Mouse (Mus musculus): ENCODE data around the gene Ptprs. TPM values are rescaled to one million over a fixed set of nuclear protein-coding genes. Genes with fewer than 3 reads are reported as not detected.
"Not testable (repeated sequence)": the region's sequence is repeated elsewhere in the genome, so short reads cannot be mapped to it uniquely, and the experiment has no call there.

Gene Ptprs
- polyA plus RNA-seq, 1 experiment from 2014 or later, result 314 TPM

DNA sequence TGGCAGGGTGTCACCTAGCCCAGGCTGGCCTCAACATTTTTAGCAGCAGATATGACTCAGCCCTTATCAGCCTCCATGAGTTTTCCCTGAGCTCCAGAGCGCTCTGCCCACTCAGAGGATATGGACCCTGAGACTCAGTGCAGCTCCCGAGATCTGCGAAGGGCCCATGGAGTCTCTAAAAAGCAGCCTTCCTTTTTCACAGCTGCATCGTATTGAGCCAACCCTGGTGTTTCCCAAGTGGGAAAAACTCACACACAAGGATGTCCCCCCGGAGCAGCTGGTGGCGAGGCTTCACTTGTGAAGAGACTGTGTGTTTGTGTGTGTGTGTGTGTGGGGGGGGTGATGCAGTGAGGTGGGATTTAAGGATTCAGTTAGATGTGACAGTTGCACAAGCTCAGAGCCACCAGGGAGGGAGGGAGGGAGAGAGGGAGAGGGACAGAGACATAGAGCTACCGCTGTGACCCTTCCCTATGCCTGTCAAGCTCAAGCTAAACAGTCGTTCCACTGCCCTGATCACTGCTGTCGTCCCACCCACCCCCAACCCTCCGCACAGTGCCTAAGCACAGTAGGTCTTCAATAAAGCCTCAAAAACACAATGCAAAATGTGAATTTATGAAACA, 32.8 kb upstream of the Ptprs start:
- ATAC-seq (ENCODE audit: low FRiP score, low read depth), result peak; percentile 2; the same call in 1 of the 2 replicates
- no peak overlapping the region for H3K4me3 ChIP-seq
- H3K4me1 ChIP-seq, result peaks cover 40% of the 10 kb centered on the region
- peak overlapping the region; percentile 40 for H3K4me2 ChIP-seq (replicated peaks)
- H3K9ac ChIP-seq, result no peak overlapping the region
- peaks cover 7% of the 10 kb centered on the region; the same call in 1 of the 2 replicates for H3K9me3 ChIP-seq
- WGBS, result 39% methylated on average over 10 of the region's 10 CpGs
- peaks cover 41% of the 10 kb centered on the region for H3K27me3 ChIP-seq (replicated peaks)
- no peaks in the 10 kb centered on the region for H3K36me3 ChIP-seq
- H3K27ac ChIP-seq, result no peak overlapping the region

DNA sequence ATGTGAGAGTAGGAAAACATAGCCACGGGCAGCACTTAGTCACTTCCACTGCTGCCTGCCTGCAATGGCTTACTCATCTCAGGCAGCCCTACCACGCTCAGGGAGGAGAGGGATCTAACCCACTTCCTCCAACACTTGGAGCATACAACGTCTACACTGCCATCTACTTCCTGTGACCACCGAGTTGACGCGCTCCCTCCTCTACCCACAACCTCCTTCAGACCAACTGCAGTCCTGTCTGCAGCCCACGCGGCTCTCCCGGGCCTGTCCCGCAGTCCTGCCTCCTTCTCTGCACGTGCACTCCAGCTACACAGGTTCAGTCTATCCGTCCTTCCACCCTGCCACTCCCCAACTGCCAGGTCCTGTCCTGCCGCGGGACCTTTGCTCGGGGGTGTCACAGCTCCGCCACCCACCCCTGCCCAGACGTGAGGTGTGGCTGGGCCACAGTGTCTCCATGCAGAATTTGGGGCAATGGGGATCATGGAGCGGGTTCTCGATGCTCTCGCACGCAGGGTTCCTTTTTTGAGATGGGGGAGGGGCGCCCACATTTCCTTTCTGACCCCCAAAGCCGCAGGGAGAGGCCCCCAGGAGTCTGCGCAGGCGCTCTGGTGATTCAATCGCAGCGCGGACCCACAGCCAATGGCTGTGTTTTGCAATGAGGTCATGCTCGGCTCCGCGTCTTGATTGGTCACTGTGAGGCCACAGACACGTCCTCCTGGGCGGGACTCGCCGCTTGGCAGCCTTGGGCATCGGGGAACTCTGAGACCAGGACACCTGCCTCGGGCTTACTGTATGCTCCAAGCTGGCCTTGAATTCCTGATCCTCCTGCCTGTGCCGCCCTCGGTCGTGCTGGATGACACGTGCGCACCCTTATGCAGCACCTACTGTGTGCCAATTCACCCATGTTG, 31.1 kb upstream of the Ptprs start:
- peaks cover 42% of the 10 kb centered on the region for H3K4me1 ChIP-seq
- peak; percentile 89 for ATAC-seq (ENCODE audit: low FRiP score, low read depth)
- H3K27me3 ChIP-seq (replicated peaks), result peaks cover 27% of the 10 kb centered on the region
- peak overlapping the region; percentile 96 for H3K4me2 ChIP-seq (replicated peaks)
- peak overlapping the region; percentile 53 for H3K4me3 ChIP-seq
- peak overlapping the region; percentile 78 for H3K9ac ChIP-seq
- under 1% methylated on average over 42 of the region's 42 CpGs for WGBS
- peaks cover 9% of the 10 kb centered on the region; the same call in 1 of the 2 replicates for H3K9me3 ChIP-seq
- no peaks in the 10 kb centered on the region for H3K36me3 ChIP-seq
- H3K27ac ChIP-seq, result peak overlapping the region; percentile 82

DNA sequence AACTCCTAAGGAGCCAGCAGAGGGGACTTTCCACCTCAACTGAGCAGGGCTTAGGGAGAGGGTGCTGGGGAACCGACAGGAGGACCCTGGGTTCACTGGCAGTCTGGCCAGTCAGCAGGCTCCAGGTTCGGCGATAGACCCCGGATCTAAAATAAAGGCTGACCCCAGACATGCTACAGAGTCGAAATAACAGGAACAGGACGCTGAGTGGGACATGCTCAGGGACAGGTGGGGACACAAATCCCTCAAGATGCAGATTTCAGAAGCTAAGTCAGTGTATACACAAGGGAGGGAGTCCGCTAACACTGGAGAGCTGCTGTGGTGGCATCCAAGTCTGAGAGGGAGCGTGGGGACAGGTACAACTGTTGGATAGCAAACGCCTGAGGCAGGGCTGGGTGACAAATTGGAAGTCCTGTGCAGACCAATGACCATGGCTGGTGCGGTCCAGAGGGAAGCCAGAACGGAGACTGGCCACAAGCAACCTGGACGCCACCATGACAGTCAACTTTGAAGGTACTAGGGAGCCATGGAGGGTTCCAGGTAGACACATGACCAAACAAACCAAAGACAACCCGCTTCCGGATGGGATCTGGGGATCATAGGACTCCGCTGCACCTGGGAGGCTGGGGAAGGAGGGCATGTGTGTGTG, 30.3 kb upstream of the Ptprs start:
- peaks cover 19% of the 10 kb centered on the region for H3K27me3 ChIP-seq (replicated peaks)
- 55% methylated on average over 15 of the region's 15 CpGs for WGBS
- no peak overlapping the region for H3K27ac ChIP-seq
- peaks cover 9% of the 10 kb centered on the region; the same call in 1 of the 2 replicates for H3K9me3 ChIP-seq
- ATAC-seq (ENCODE audit: low FRiP score, low read depth), result no peak
- peak overlapping the region; percentile 96 for H3K4me2 ChIP-seq (replicated peaks)
- peak overlapping the region; percentile 78; the same call in 1 of the 2 replicates for H3K9ac ChIP-seq
- peaks cover 43% of the 10 kb centered on the region for H3K4me1 ChIP-seq
- H3K36me3 ChIP-seq, result no peaks in the 10 kb centered on the region
- H3K4me3 ChIP-seq, result peak overlapping the region; percentile 53

DNA sequence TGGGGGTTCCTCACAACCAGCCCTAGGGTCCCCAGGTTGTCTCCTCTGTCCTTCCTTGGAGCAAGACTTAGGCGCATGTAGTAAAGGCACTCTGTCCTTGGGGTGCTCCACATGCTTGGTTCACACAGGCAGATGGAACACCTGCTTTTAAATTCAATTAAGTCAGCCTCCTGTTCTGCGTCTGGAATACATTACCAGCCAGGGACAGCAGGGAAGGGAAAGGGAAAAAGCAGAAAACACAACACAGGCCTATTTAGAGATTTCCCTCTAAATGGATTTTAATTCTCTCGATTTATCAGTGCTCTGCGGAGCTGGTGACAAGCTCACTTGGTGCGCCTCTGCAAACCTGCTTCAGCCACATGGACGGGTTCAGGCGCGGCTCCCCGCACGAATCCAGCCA, 29.1 kb upstream of the Ptprs start:
- H3K36me3 ChIP-seq, result no peaks in the 10 kb centered on the region
- peaks cover 34% of the 10 kb centered on the region for H3K4me1 ChIP-seq
- H3K4me2 ChIP-seq (replicated peaks), result no peak overlapping the region
- peaks cover 9% of the 10 kb centered on the region; the same call in 1 of the 2 replicates for H3K9me3 ChIP-seq
- ATAC-seq (ENCODE audit: low FRiP score, low read depth), result no peak
- 79% methylated on average over 10 of the region's 10 CpGs for WGBS
- peaks cover 7% of the 10 kb centered on the region for H3K27me3 ChIP-seq (replicated peaks)
- H3K4me3 ChIP-seq, result no peak overlapping the region
- H3K27ac ChIP-seq, result no peak overlapping the region
- H3K9ac ChIP-seq, result no peak overlapping the region

DNA sequence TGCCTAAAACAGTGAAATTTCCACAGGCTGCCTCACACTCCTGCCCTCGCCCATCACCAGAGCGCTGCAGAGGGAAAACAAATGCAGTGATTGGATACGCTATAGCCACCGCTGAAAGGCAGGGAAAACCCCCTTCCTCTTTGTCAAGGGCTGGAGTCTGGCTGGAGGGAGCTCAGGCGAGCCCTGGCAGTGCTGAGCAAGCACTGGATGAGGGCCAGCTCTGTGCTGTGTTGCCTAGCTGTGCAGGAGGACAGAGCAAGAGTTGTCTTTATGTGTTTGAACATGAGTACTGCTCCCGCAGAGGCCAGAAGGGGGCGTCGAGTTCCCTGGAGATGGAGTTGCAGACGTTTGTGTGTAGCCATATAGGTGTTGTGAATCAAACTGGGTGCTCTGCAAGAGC, 26.2 kb upstream of the Ptprs start:
- Histone ChIP-seq H3K4me3 (no peak overlapping the region; the same call in 1 of the 2 replicates), H3K9me3 (peaks cover 9% of the 10 kb centered on the region; the same call in 1 of the 2 replicates), H3K36me3 (no peaks in the 10 kb centered on the region), H3K27ac (no peak overlapping the region), H3K9ac (no peak overlapping the region), H3K4me2 (replicated peaks) (no peak overlapping the region), H3K4me1 (peaks cover 18% of the 10 kb centered on the region), H3K27me3 (replicated peaks) (no peaks in the 10 kb centered on the region)
- 22% methylated on average over 9 of the region's 9 CpGs for WGBS
- peak; percentile 61 for ATAC-seq (ENCODE audit: low FRiP score, low read depth)

DNA sequence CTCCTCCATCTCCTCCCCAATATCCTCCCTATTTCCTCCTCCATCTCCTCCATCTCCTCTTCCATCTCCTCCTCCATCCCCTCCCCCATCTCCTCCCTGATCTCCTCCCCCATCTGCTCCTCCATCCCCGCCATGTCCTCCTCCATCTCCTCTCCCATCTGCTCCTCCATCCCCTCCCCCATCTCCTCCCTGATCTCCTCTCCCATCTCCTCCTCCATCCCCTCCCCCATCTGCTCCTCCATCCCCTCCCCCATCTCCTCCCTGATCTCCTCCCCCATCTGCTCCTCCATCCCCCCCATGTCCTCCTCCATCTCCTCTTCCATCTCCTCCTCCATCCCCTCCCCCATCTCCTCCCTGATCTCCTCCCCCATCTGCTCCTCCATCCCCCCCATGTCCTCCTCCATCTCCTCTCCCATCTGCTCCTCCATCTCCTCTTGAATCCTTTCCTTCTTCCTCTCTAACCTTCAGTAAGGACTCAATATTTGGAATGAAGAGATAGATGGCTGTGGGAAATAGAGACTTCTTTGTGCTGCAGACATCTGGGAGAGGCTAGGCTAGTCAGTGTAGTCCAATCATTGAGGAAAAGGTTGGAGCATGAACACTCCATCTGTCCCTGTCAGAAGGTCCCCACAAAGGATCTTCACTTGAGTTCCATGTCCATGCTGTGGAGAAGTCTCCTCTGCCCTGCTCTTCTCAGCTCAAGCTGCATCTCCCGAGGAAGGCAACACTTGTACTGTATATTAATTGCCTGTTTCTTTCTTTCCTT, 25.5 kb upstream of the Ptprs start:
- H3K9ac ChIP-seq; ATAC-seq (ENCODE audit: low FRiP score, low read depth); H3K4me3 ChIP-seq; H3K27ac ChIP-seq; H3K4me2 ChIP-seq (replicated peaks); H3K9me3 ChIP-seq; H3K27me3 ChIP-seq (replicated peaks); H3K36me3 ChIP-seq: not testable (repeated sequence)
- 36% methylated on average over 2 of the region's 2 CpGs for WGBS
- H3K4me1 ChIP-seq, result peaks cover 12% of the 10 kb centered on the region

DNA sequence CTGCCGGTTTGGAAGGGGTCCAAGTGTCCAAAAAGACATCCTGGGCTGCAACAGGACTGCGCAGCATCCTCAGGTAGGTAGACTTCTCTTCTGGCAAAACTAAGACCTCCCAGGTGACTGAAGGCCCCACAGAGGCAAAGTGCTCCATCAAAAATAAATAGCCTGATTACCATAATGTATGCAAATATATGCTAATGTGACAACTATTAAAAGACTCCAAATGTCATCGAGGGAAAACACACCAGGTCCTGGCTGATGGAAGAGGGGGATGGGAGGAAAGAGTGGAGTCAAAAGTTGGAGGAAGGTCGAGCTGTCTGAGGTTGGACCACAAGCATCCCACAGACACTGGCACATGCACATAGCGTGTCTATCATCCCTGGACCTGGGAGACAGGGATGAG, 22.9 kb upstream of the Ptprs start:
- no peak overlapping the region for H3K9ac ChIP-seq
- peaks cover 24% of the 10 kb centered on the region for H3K9me3 ChIP-seq
- H3K36me3 ChIP-seq, result no peaks in the 10 kb centered on the region
- 65% methylated on average over 5 of the region's 5 CpGs for WGBS
- H3K27ac ChIP-seq, result no peak overlapping the region
- H3K27me3 ChIP-seq (replicated peaks), result no peaks in the 10 kb centered on the region
- ATAC-seq (ENCODE audit: low FRiP score, low read depth), result 0 out of 2 replicates have a peak, but pooled peaks have one; percentile 22
- peaks cover 9% of the 10 kb centered on the region; the same call in 1 of the 2 replicates for H3K4me1 ChIP-seq
- H3K4me2 ChIP-seq (replicated peaks), result no peak overlapping the region
- H3K4me3 ChIP-seq, result no peak overlapping the region

DNA sequence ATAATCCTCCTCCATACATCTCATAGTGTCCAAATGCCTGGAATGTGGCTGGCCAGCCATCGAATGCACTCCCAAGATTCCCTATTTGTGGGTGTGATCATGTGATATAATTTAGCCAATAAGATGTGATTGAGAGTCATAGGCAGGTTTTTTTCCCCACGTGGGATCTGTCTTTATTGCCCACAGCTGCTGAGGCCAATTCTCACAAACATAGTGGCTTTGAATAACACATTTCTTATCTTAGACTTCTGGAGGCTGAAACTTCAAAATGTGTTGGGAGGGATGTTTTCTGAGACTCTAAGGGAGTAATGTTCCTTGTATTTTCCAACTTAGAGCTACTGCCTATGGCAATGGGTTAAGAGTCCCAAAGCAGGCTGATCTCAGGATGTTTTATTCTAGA, 18.2 kb upstream of the Ptprs start:
- no peak for ATAC-seq (ENCODE audit: low FRiP score, low read depth)
- 70% methylated on average over 2 of the region's 2 CpGs for WGBS
- H3K27me3 ChIP-seq (replicated peaks), result no peaks in the 10 kb centered on the region
- no peaks in the 10 kb centered on the region for H3K36me3 ChIP-seq
- H3K9me3 ChIP-seq, result peaks cover 44% of the 10 kb centered on the region
- no peak overlapping the region for H3K27ac ChIP-seq
- no peak overlapping the region for H3K4me2 ChIP-seq (replicated peaks)
- H3K4me1 ChIP-seq, result 0 out of 2 replicates have a peak, but pooled peaks cover 3% of the 10 kb centered on the region
- H3K9ac ChIP-seq, result no peak overlapping the region
- H3K4me3 ChIP-seq, result no peak overlapping the region

DNA sequence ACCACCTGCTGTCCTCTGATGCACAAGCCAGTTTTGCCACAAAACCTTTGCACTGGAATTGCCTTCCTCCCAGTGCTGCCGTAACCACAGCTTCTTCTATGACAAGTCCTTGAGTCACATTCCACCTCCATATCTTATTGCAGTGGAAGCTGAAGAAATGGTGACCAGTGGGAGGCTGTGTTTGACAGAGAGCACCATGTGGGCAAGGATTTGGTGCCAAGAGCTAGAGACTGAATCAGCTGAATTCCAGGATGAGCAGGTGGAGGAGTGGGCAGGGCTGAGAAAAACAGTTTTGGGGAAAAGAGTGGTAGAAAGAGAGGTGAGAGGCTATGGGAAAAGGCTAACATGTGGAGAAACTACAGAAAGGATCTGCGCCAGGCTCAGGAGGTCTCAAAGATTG, 17.6 kb upstream of the Ptprs start:
- H3K4me1 ChIP-seq, result no peaks in the 10 kb centered on the region
- H3K4me3 ChIP-seq, result no peak overlapping the region
- no peak overlapping the region for H3K9ac ChIP-seq
- H3K27ac ChIP-seq, result no peak overlapping the region
- no peak for ATAC-seq (ENCODE audit: low FRiP score, low read depth)
- H3K4me2 ChIP-seq (replicated peaks), result no peak overlapping the region
- 93% methylated on average over 2 of the region's 2 CpGs for WGBS
- H3K27me3 ChIP-seq (replicated peaks), result no peaks in the 10 kb centered on the region
- no peaks in the 10 kb centered on the region for H3K36me3 ChIP-seq
- peaks cover 44% of the 10 kb centered on the region for H3K9me3 ChIP-seq

DNA sequence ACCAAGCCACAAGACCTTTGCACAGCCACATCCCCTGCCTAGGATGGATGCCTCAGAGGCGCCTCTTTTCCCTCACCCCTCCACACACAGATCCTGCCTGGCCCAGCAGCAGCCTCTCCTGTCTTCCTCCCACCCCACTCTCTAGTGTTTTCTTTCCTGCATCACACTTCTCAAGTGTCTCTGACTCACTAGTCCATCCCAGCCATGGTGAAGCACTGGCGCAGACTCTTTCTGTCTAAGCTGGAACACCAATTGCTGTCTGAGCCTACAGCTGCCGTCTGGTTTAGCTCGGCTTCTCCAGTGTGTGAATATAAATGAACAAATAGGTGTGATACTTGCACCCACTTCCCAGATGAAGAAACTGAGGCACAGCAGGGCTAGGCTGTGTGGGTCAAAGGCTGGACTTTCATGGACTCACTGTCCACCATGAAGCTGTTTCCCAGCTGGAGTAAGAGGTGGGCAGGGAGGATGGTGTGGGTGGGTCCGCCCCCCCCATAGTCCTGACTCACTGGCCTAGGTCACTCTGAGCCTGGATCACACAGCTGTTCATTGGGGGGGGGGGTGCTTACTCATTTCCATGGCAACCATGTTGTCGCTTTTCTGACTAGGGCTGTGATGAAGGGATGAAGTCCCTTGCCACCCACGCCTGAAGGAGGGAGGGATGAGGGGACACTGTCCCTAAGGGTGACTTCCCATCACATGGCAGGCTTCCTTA, 14.3 kb upstream of the Ptprs start:
- no peak for ATAC-seq (ENCODE audit: low FRiP score, low read depth)
- no peak overlapping the region for H3K27ac ChIP-seq
- peaks cover 32% of the 10 kb centered on the region for H3K9me3 ChIP-seq
- peaks cover 18% of the 10 kb centered on the region for H3K4me1 ChIP-seq
- H3K27me3 ChIP-seq (replicated peaks), result no peaks in the 10 kb centered on the region
- no peak overlapping the region for H3K4me2 ChIP-seq (replicated peaks)
- H3K36me3 ChIP-seq, result no peaks in the 10 kb centered on the region
- H3K4me3 ChIP-seq, result no peak overlapping the region
- WGBS, result 85% methylated on average over 7 of the region's 7 CpGs
- H3K9ac ChIP-seq, result no peak overlapping the region

DNA sequence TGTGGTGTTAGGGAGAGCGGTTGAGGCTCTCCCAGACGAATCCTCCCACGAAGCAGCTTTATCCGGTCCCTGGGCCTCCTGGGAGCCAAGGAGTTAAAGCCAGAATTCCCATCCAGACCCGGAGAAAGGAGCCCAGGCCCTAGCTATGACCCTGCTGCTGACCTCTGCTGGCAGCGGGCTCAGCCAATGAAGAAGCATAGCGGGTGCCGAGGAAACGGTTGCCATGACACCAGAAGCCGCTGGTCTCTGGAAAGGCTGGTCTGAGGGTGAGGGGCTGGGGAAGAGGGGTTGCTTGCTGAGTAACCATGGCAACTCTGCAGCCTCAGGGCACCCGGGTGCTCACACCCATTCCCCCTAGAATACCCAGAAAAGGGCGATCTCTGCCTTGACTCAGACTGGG, 11.7 kb upstream of the Ptprs start:
- no peaks in the 10 kb centered on the region for H3K36me3 ChIP-seq
- peaks cover 18% of the 10 kb centered on the region for H3K4me1 ChIP-seq
- ATAC-seq (ENCODE audit: low FRiP score, low read depth), result peak; percentile 88
- peaks cover 11% of the 10 kb centered on the region for H3K9me3 ChIP-seq
- H3K4me3 ChIP-seq, result no peak overlapping the region
- H3K9ac ChIP-seq, result no peak overlapping the region
- 2% methylated on average over 12 of the region's 12 CpGs for WGBS
- H3K27me3 ChIP-seq (replicated peaks), result no peaks in the 10 kb centered on the region
- peak overlapping the region; percentile 34 for H3K4me2 ChIP-seq (replicated peaks)
- peak overlapping the region; percentile 46 for H3K27ac ChIP-seq
